Mouse (Mus musculus) erythroblast, embryonic 14.5 days (primary cell): ENCODE measurements around the gene Scgb1b27.
"Not testable (repeated sequence)": the region's sequence is repeated elsewhere in the genome, so short reads cannot be mapped to it uniquely, and the experiment has no call there.

Experiments
- GATA1 ChIP-seq: IDR thresholded peaks from 2 replicates; pipeline ENCODE4 v1.6.1; 2012; ENCODE audit warnings: low read length, inconsistent platforms, mixed read lengths
- TAL1 ChIP-seq: IDR thresholded peaks from 3 replicates; pipeline ENCODE4 v1.6.1; 2012; ENCODE audit warnings: low read length, inconsistent platforms, mixed read lengths

DNA sequence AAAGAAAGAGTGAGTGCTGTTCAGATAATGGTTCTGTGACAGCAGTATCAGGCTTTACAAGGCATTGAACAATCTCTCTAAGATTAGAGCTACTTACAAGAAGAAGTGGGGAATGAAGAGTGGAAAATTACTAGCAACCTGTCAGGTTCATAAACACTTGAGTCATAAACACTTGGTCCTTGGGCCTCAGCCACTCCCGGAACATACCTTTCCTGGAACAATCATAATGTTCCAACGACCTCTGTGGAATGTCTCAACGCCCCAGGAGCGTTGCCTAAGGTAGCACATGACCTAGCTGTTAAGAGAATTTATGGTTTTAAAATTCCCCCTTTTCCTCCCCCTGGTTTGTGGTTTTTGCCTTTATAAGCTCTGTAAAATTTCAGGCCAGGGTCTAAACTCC lies 13.3 kb downstream of the Scgb1b27 start:
- TF ChIP-seq GATA1, TAL1: not testable (repeated sequence)
